Mouse (Mus musculus) ovary, adult 18-20 months (tissue): Measurements from ENCODE around the gene Catspere2.

Experiments
- DNase-seq: peaks from one replicate; pipeline ENCODE4 v3.0.0; 2022; ENCODE audit warnings: low spot score, mixed read lengths

Catspere2 gene

DNA sequence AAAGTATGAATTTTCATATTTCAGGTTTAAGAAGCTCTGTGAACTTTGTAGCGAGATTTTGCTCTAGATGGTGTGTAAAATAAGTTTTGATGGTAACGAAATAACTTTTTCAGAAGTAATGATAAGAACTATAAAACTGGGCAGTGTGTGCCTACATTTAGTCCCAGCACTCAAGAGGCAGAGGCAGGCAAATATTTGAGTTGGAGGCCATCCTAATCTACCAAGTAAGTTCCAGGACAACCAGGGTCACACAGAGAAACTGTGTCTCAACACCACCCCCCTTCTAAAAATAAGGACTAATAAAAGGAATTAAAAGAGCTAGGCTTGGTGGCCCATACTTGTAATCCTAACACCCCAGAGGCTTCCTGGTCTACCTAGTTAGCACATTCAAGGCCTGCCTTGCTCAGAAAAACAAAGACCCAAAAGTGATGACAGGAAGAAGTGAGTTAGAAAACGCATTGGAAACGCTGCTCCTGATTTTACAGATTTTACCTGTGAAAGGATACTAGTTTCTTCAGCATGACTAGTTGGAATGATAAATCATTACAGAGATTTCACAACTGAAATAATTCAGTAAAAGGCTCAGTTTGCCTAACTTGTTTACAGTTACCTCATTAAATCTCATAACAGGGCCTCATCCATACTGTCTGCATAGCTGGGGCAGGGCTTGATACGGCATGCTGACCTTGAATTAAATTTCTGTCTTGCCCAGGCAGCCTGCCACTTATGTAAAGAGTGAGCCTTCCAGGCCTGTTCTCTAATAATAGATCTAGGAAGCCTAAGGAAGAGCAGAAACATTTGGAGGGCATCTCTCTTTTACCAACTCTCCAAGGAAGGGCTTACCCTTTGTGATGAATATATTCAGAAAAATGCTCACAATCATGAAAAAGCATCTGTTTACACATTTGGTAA is 236.2 kb downstream of the Catspere2 start:
- no peak for DNase-seq
